Mouse (Mus musculus) intestine, embryonic 14.5 days (tissue): ENCODE results near the gene Hpcal4. TPM values are rescaled to one million over a fixed set of nuclear protein-coding genes. Genes with fewer than 3 reads are reported as not detected.
A peak's percentile ranks its signal among the peaks of the same experiment; 100 is the strongest.

ENCODE experiments used
- ATAC-seq: fragments of 200-750 bp; cut with Nextera tagmentation; replicated peaks from 2 replicates; pipeline ENCODE4 v1.8.0; 2017; ENCODE audit warnings: low read depth, moderate number of reproducible peaks, moderate TSS enrichment, moderate library complexity; ENCODE audit not compliant: low FRiP score, low TSS enrichment
- DNase-seq: peaks from one replicate; pipeline ENCODE4 v3.0.0-alpha.2; 2018; ENCODE audit warnings: low spot score
- H3K27ac ChIP-seq: fragments of 300-500 bp; sonication (generic); 2 replicates; pipeline ENCODE4 v1.5.1; 2014; ENCODE audit warnings: low read depth, mild to moderate bottlenecking, control low read depth
- H3K27me3 ChIP-seq: fragments of 300-500 bp; sonication (generic); replicated peaks from 2 replicates; pipeline ENCODE4 v1.6.1; 2014; ENCODE audit warnings: low read length, control low read depth; ENCODE audit not compliant: control insufficient read depth, insufficient read depth
- H3K36me3 ChIP-seq: fragments of 300-500 bp; sonication (generic); 2 replicates; pipeline ENCODE4 v1.6.1; 2014; ENCODE audit warnings: low read length, control low read depth; ENCODE audit not compliant: control insufficient read depth, insufficient read depth
- H3K4me1 ChIP-seq: fragments of 300-500 bp; sonication (generic); replicated peaks from 2 replicates; pipeline ENCODE4 v1.6.1; 2014; ENCODE audit warnings: low read length, control low read depth, mixed read lengths; ENCODE audit not compliant: control insufficient read depth, insufficient read depth
- H3K4me2 ChIP-seq: fragments of 300-500 bp; sonication (generic); 2 replicates; pipeline ENCODE4 v1.6.1; 2014; ENCODE audit warnings: low read length
- H3K4me3 ChIP-seq: fragments of 300-500 bp; sonication (generic); 2 replicates; pipeline ENCODE4 v1.5.1; 2014; ENCODE audit warnings: low read depth, low read length, control low read depth, mixed read lengths
- H3K9ac ChIP-seq: fragments of 300-500 bp; sonication (generic); 2 replicates; pipeline ENCODE4 v1.6.1; 2014; ENCODE audit warnings: mild to moderate bottlenecking, low read length
- H3K9me3 ChIP-seq: fragments of 300-500 bp; sonication (generic); 2 replicates; pipeline ENCODE4 v1.6.1; 2016; ENCODE audit warnings: low read length, control low read depth; ENCODE audit not compliant: control insufficient read depth
- WGBS: fragments of 180-500 bp; shearing (Covaris S2); extraction: QIAGEN DNeasy Blood & Tissue Kit; methylation state at CpG from one replicate; pipeline ENCODE4 v1.1.7; 2014; 5-methylcytosine and 5-hydroxymethylcytosine counted together
- polyA plus RNA-seq: library from polyadenylated mRNA; unstranded; fragments of >200 nt; fragmentation: Nextera tagmentation; extraction: Ambion mirVana; gene quantifications from 2 replicates; pipeline ENCODE4 v1.2.1, GENCODE M21; 2014

Gene Hpcal4
- 7.5 and 7.8 TPM in 2 replicates for polyA plus RNA-seq

DNA sequence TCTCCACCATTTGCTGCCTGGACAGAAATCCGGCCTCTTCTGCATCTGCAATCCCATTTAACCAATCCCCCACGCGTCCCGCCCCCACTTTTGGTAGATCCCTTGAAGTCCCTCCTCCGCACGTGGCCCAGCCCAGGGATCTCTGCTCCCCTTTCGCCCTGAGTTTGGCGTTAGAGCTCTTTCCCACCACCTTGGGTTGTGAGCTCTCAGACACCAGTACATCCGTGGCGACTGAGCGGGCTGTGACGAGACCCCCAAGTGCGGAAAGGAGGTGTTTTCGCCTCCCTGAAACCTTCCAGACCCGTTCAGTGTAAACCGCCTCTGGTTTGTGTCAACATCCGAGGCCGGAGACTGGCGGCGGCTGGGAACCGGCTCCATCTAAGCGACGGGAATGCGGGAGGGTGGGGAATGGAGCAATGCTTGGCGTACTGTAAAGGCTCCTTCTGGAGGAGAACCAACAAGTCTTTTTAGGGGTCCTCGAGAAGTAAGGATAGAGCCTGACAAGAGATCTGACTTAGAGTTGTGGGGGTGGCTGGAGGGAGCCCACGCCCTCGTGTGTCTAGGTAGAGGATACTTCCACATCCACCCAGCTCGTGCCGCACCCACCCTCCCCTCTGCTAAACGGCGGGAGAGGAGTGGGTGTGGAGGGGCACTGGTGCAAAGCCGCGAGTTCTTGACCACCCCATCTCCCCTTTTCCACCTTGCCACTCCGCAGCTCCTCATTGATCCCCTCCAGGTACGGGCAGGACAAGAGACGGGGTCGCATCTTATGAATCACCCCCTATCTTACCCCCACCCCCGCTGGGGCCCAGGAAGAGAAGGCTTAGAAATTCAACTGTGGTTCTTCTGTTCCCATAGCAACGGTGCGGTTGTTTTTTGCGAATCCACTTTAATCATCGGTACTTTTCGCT lies at the start of gene Hpcal4:
TSS of gene Hpcal4 (plus strand) at position 900 of the 911 bp plus-strand sequence.
- H3K4me2 ChIP-seq, result peak within 1 kb of the TSS; percentile 83
- DNase-seq, result peak; percentile 86
- under 1% methylated on average over 44 of the region's 44 CpGs for WGBS
- peak within 1 kb of the TSS; percentile 71 for H3K27ac ChIP-seq
- H3K9ac ChIP-seq, result peak within 1 kb of the TSS; percentile 39
- peak within 1 kb of the TSS; percentile 42 for H3K4me3 ChIP-seq
- H3K27me3 ChIP-seq, result peaks cover 36% of the 10 kb centered on the region
- no peaks in the 10 kb centered on the region for H3K36me3 ChIP-seq
- H3K9me3 ChIP-seq, result no peaks in the 10 kb centered on the region
- ATAC-seq, result peak; percentile 73
- peaks cover 6% of the 10 kb centered on the region; the same call in 1 of the 2 replicates for H3K4me1 ChIP-seq

DNA sequence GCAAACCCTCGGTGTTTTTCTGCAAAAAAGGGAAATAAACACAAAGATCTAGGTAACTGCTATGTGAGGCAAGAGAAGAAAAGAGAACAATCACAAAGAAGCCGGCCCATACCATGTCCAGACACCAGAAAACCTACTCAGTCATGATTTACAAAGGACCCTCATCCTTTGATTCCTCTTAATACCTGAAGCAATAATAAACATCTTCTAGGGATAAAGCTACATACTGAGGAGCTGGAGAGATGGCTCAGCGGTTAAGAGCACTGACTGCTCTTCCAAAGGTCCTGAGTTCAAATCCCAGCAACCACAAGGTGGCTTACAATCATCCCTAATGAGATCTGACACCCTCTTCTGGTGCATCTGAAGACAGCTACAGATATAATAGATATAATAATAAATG lies 45.5 kb upstream of the Hpcal4 start:
- H3K4me3 ChIP-seq, result no peak overlapping the region
- ATAC-seq (no peak), DNase-seq (no peak)
- no peak overlapping the region for H3K4me2 ChIP-seq
- no peaks in the 10 kb centered on the region for H3K27me3 ChIP-seq
- H3K4me1 ChIP-seq, result peaks cover 16% of the 10 kb centered on the region
- no peak overlapping the region for H3K27ac ChIP-seq
- H3K36me3 ChIP-seq, result peaks cover 38% of the 10 kb centered on the region
- 81% methylated on average over 3 of the region's 3 CpGs for WGBS
- H3K9me3 ChIP-seq, result no peaks in the 10 kb centered on the region
- H3K9ac ChIP-seq, result no peak overlapping the region

DNA sequence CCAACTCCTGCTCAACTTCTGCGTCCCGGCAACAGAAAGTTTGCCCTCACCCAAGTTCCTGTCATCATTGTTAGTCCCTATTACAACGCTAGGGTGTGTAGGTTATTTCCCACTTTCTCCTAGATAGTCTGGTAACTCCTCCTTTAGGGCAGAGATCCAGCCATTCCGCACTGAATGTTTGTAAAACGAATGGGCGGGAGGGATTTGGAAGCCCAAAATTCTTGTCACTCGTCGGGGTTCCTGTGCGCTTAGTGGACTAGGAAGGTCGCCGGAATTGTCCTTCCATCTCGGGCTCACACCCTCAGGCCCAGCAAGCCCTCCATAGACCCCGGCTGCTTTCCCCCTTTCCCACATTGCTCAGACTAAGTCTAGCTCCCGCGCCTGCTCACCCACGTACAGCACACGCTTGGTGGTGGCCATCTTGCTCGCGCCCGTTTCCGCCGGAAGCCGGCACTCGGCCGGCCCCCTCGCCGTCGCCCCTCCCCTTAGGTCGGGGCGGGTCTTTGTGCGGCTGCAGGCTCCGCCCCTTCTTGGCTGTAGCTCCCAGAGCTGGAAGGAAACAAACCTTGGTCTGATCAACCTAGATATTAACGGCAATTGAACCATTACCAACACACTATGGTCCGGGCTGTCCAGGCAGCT lies 43.4 kb upstream of the Hpcal4 start, which contains the start of gene Ppie:
TSS of gene Ppie (minus strand) at position 439 of the 642 bp plus-strand sequence.
- DNase-seq, result peak; percentile 95
- ATAC-seq, result peak; percentile 98
- Histone ChIP-seq H3K4me2 (peak within 1 kb of the TSS; percentile 88), H3K4me3 (peak within 1 kb of the TSS; percentile 80), H3K4me1 (peaks cover 16% of the 10 kb centered on the region), H3K36me3 (peaks cover 19% of the 10 kb centered on the region), H3K9ac (peak within 1 kb of the TSS; percentile 61), H3K27me3 (no peaks in the 10 kb centered on the region), H3K27ac (peak within 1 kb of the TSS; percentile 88), H3K9me3 (no peaks in the 10 kb centered on the region)
- under 1% methylated on average over 34 of the region's 34 CpGs for WGBS

DNA sequence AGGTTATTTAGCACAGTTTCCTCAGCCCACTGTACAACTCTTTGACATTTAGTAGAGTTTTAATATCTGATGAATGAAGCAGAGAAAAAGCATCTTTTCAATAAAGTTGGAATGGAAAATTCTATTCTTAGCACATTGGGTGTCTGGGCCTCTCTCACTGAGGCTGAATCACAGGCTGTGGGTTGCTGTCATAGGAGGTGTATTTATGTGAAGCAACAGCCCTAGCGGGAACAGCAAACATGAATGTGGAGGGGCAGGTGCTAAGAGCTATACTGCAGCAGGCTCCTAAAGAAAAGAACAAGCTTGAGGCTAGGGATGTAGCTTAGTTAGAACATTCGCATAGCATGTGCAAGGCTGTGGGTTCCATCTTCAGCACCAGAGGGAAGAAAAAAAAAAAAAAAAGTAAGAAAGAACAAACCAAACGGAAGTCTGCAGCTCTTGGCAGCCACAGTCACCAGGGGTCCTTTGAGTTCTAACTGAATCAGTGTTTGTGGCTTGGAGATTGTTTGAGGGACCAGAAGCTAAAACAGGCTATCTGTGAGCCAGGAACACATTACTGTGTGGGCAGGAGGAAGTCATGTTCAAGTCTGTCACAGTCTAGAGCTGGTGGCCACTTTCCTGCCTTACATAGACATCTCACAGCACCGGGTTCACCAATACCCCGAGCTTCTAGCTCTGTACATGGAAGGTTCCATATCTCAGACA lies 35.4 kb upstream of the Hpcal4 start:
- Histone ChIP-seq H3K27ac (no peak overlapping the region), H3K4me3 (no peak overlapping the region), H3K9me3 (no peaks in the 10 kb centered on the region), H3K4me1 (no peaks in the 10 kb centered on the region), H3K27me3 (0 out of 2 replicates have a peak, but pooled peaks cover 7% of the 10 kb centered on the region), H3K36me3 (no peaks in the 10 kb centered on the region), H3K9ac (no peak overlapping the region), H3K4me2 (no peak overlapping the region)
- no peak for DNase-seq
- ATAC-seq, result no peak
- WGBS, result 81% methylated on average over 5 of the region's 5 CpGs

DNA sequence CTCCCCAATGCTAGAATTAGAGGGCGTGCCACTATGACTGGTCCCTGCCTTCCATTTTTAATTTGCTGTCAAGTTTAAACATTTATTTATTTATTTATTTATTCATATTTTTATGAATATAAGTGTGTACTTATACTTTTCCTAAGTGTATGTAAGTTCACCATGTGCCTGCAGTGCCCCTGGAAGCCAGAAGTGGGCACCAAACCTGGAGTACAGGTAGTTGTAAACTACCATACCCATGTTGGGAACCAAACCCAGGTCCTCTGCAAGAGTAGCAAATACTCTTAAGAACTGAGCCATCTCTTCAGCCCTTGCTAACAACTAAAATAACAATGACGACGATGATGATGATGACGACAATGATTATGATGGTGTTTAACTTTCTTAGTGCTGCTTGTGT lies 31.0 kb upstream of the Hpcal4 start:
- 69% methylated on average over 4 of the region's 4 CpGs for WGBS
- Histone ChIP-seq H3K9ac (no peak overlapping the region), H3K4me1 (0 out of 2 replicates have a peak, but pooled peaks cover 3% of the 10 kb centered on the region), H3K27me3 (no peaks in the 10 kb centered on the region), H3K4me2 (no peak overlapping the region), H3K27ac (no peak overlapping the region), H3K9me3 (no peaks in the 10 kb centered on the region), H3K36me3 (no peaks in the 10 kb centered on the region), H3K4me3 (no peak overlapping the region)
- no peak for DNase-seq
- ATAC-seq, result no peak

DNA sequence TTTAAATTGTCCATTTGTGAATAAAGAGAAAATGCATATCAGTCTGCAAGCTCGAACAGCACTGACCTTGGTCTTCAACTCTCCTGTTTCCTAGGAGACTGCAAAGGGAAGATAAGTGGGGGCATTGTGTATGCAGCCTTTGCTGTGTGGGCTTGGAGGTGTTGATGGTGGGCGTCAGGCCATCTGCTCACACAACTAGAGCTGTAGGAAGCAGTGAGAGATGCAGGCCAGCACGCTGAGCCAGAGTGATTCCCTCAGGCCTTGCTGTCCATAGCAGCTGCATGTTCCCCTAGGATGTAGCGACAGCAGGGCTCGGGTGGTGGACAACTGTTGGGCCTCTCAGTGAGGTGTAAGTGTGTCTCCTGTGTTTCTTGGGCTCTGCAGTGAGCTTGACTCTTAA lies 30.1 kb upstream of the Hpcal4 start:
- no peak overlapping the region for H3K9ac ChIP-seq
- H3K4me1 ChIP-seq, result 0 out of 2 replicates have a peak, but pooled peaks cover 3% of the 10 kb centered on the region
- H3K27ac ChIP-seq, result no peak overlapping the region
- ATAC-seq, result no peak
- no peak for DNase-seq
- H3K4me3 ChIP-seq, result no peak overlapping the region
- H3K27me3 ChIP-seq, result no peaks in the 10 kb centered on the region
- no peaks in the 10 kb centered on the region for H3K36me3 ChIP-seq
- no peaks in the 10 kb centered on the region for H3K9me3 ChIP-seq
- WGBS, result 48% methylated on average over 5 of the region's 5 CpGs
- H3K4me2 ChIP-seq, result no peak overlapping the region

DNA sequence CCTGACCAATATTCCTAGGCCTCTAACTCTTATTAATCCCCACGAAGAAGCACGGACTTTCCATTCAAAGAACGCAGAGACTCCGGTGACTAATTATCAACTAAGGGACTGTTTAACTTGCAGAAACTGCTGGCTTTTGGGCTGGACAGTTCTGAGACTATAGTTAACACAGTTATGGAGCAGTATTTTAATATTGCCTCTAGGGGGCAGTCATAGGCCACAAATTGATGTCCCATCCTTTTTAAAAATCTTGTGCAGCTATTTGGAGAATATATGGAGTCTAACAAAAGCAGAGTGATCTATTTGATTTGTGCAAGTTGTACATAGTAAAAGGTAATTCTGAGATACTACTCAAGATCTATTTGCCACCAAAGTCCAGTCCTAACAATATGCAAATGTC lies 28.0 kb upstream of the Hpcal4 start:
- DNase-seq, result no peak
- Histone ChIP-seq H3K9me3 (no peaks in the 10 kb centered on the region), H3K4me1 (0 out of 2 replicates have a peak, but pooled peaks cover 3% of the 10 kb centered on the region), H3K9ac (no peak overlapping the region), H3K36me3 (no peaks in the 10 kb centered on the region), H3K4me2 (no peak overlapping the region), H3K4me3 (no peak overlapping the region), H3K27me3 (no peaks in the 10 kb centered on the region), H3K27ac (no peak overlapping the region)
- ATAC-seq, result peak; percentile 62; the same call in 1 of the 2 replicates
- 20% methylated on average over 4 of the region's 4 CpGs for WGBS

DNA sequence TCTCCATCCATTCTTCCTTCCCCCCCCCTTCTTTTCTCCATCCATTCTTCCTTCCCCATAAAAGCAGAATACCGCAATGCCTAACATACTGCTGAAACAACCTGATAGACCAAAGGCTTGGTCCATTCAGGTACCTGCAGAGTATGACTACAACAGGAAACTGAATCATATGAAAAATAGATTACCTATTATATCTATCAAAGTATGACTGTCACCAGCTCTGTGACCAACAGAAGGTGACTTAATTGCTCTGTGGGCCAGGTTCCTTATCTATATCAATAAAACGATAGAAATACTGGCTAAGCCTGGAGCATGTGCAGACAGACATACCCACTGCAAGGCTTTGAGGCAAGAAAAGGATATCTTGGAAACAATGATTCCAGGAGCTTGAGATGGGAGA lies 27.6 kb upstream of the Hpcal4 start:
- WGBS, result 65% methylated on average over 2 of the region's 2 CpGs
- Histone ChIP-seq H3K9me3 (no peaks in the 10 kb centered on the region), H3K4me1 (0 out of 2 replicates have a peak, but pooled peaks cover 3% of the 10 kb centered on the region), H3K4me3 (no peak overlapping the region), H3K9ac (no peak overlapping the region), H3K4me2 (no peak overlapping the region), H3K27ac (no peak overlapping the region), H3K36me3 (no peaks in the 10 kb centered on the region), H3K27me3 (no peaks in the 10 kb centered on the region)
- ATAC-seq, result peak; percentile 78
- no peak for DNase-seq
